Mouse (Mus musculus) lung, embryonic 16.5 days (tissue): Measurements from ENCODE around the gene Rtn1. TPM values are rescaled to one million over a fixed set of nuclear protein-coding genes. Genes with fewer than 3 reads are reported as not detected.
A peak's percentile ranks its signal among the peaks of the same experiment; 100 is the strongest.

Source experiments
- ATAC-seq: fragments of 200-750 bp; cut with Nextera tagmentation; 2 replicates; pipeline ENCODE4 v1.8.0; 2017; ENCODE audit warnings: low read depth, mild to moderate bottlenecking, moderate library complexity
- H3K27ac ChIP-seq: fragments of 300-500 bp; sonication (generic); 2 replicates; pipeline ENCODE4 v1.5.1; 2014; ENCODE audit warnings: mild to moderate bottlenecking, control low read depth, low read length
- H3K27me3 ChIP-seq: fragments of 300-500 bp; sonication (generic); 2 replicates; pipeline ENCODE4 v1.6.1; 2014; ENCODE audit warnings: low read depth, low read length, mixed read lengths; ENCODE audit not compliant: control insufficient read depth, insufficient read depth
- H3K36me3 ChIP-seq: fragments of 300-500 bp; sonication (generic); 2 replicates; pipeline ENCODE4 v1.6.1; 2014; ENCODE audit warnings: low read length; ENCODE audit not compliant: control insufficient read depth, insufficient read depth
- H3K4me1 ChIP-seq: fragments of 300-500 bp; sonication (generic); replicated peaks from 2 replicates; pipeline ENCODE4 v1.6.1; 2014; ENCODE audit warnings: low read length, mixed read lengths; ENCODE audit not compliant: control insufficient read depth, insufficient read depth
- H3K4me2 ChIP-seq: fragments of 300-500 bp; sonication (generic); 2 replicates; pipeline ENCODE4 v1.6.1; 2014; ENCODE audit warnings: low read depth, low read length, control low read depth
- H3K4me3 ChIP-seq: fragments of 300-500 bp; sonication (generic); 2 replicates; pipeline ENCODE4 v1.5.1; 2014; ENCODE audit warnings: mild to moderate bottlenecking, low read length, control low read depth
- H3K9ac ChIP-seq: fragments of 300-500 bp; sonication (generic); 2 replicates; pipeline ENCODE4 v1.6.1; 2014; ENCODE audit warnings: low read length, control low read depth
- H3K9me3 ChIP-seq: fragments of 300-500 bp; sonication (generic); 2 replicates; pipeline ENCODE4 v1.6.1; 2016; ENCODE audit warnings: low read length; ENCODE audit not compliant: control insufficient read depth
- WGBS: fragments of 180-500 bp; shearing (Covaris S2); extraction: QIAGEN DNeasy Blood & Tissue Kit; methylation state at CpG from one replicate; pipeline ENCODE4 v1.1.7; 2014; 5-methylcytosine and 5-hydroxymethylcytosine counted together
- polyA plus RNA-seq: library from polyadenylated mRNA; unstranded; fragments of >200 nt; fragmentation: Nextera tagmentation; extraction: Ambion mirVana; gene quantifications from 2 replicates; pipeline ENCODE4 v1.2.1, GENCODE M21; 2015

The Rtn1 gene
- polyA plus RNA-seq, 1 experiment from 2014 or later = 14.6 TPM

GRCm38 (mm10) chr12:72232176-72232575, 176.7 kb downstream of the Rtn1 start:
- Histone ChIP-seq H3K9me3 (no peaks in the 10 kb centered on the region), H3K9ac (no peak overlapping the region), H3K4me2 (no peak overlapping the region), H3K27me3 (peaks cover 7% of the 10 kb centered on the region), H3K4me3 (no peak overlapping the region), H3K27ac (no peak overlapping the region), H3K36me3 (no peaks in the 10 kb centered on the region), H3K4me1 (no peaks in the 10 kb centered on the region)
- WGBS = 82% methylated on average over 3 of the region's 3 CpGs
- no peak for ATAC-seq

GRCm38 (mm10) chr12:72229451-72230196, 179.2 kb downstream of the Rtn1 start:
- H3K4me1 ChIP-seq = no peaks in the 10 kb centered on the region
- WGBS = 70% methylated on average over 8 of the region's 8 CpGs
- H3K9ac ChIP-seq = no peak overlapping the region
- H3K4me3 ChIP-seq = no peak overlapping the region
- ATAC-seq = no peak
- H3K36me3 ChIP-seq = no peaks in the 10 kb centered on the region
- H3K27ac ChIP-seq = no peak overlapping the region
- H3K27me3 ChIP-seq = no peaks in the 10 kb centered on the region
- no peak overlapping the region for H3K4me2 ChIP-seq
- H3K9me3 ChIP-seq = no peaks in the 10 kb centered on the region

- ATAC-seq = no peak
- no peak overlapping the region for H3K4me3 ChIP-seq
- WGBS = 87% methylated on average over 6 of the region's 6 CpGs
- no peaks in the 10 kb centered on the region for H3K4me1 ChIP-seq
- H3K9ac ChIP-seq = no peak overlapping the region
- no peaks in the 10 kb centered on the region for H3K9me3 ChIP-seq
- H3K27ac ChIP-seq = no peak overlapping the region
- H3K36me3 ChIP-seq = no peaks in the 10 kb centered on the region
- H3K27me3 ChIP-seq = no peaks in the 10 kb centered on the region
- H3K4me2 ChIP-seq = no peak overlapping the region
Measured at GRCm38 (mm10) chr12:72227731-72228130, 181.1 kb downstream of the Rtn1 start.

GRCm38 (mm10) chr12:72225371-72225770, 183.5 kb downstream of the Rtn1 start:
- no peak overlapping the region for H3K9ac ChIP-seq
- H3K4me1 ChIP-seq = no peaks in the 10 kb centered on the region
- no peaks in the 10 kb centered on the region for H3K27me3 ChIP-seq
- 92% methylated on average over 3 of the region's 3 CpGs for WGBS
- no peak for ATAC-seq
- no peak overlapping the region for H3K27ac ChIP-seq
- no peak overlapping the region for H3K4me2 ChIP-seq
- no peak overlapping the region for H3K4me3 ChIP-seq
- no peaks in the 10 kb centered on the region for H3K9me3 ChIP-seq
- H3K36me3 ChIP-seq = no peaks in the 10 kb centered on the region

GRCm38 (mm10) chr12:72223557-72224102, 185.2 kb downstream of the Rtn1 start:
- H3K9ac ChIP-seq = no peak overlapping the region
- 89% methylated on average over 16 of the region's 16 CpGs for WGBS
- no peak overlapping the region for H3K4me3 ChIP-seq
- no peaks in the 10 kb centered on the region for H3K9me3 ChIP-seq
- ATAC-seq = no peak
- H3K4me1 ChIP-seq = no peaks in the 10 kb centered on the region
- no peak overlapping the region for H3K4me2 ChIP-seq
- H3K36me3 ChIP-seq = no peaks in the 10 kb centered on the region
- H3K27ac ChIP-seq = no peak overlapping the region
- H3K27me3 ChIP-seq = no peaks in the 10 kb centered on the region

- Histone ChIP-seq H3K4me1 (no peaks in the 10 kb centered on the region), H3K36me3 (no peaks in the 10 kb centered on the region), H3K9ac (no peak overlapping the region), H3K27ac (0 out of 2 replicates have a peak overlapping the region, but pooled peaks have one; percentile 32), H3K4me3 (no peak overlapping the region), H3K4me2 (0 out of 2 replicates have a peak overlapping the region, but pooled peaks have one; percentile 19), H3K27me3 (no peaks in the 10 kb centered on the region), H3K9me3 (no peaks in the 10 kb centered on the region)
- ATAC-seq = peak; percentile 60
- WGBS = 39% methylated on average over 5 of the region's 5 CpGs
Measured at GRCm38 (mm10) chr12:72213554-72213953, 195.3 kb downstream of the Rtn1 start.

- Histone ChIP-seq H3K9ac (no peak overlapping the region), H3K4me1 (no peaks in the 10 kb centered on the region; the same call in 1 of the 2 replicates), H3K27me3 (no peaks in the 10 kb centered on the region), H3K9me3 (no peaks in the 10 kb centered on the region), H3K4me2 (no peak overlapping the region), H3K27ac (no peak overlapping the region), H3K4me3 (no peak overlapping the region), H3K36me3 (no peaks in the 10 kb centered on the region)
- no peak for ATAC-seq
- WGBS = 80% methylated on average over 3 of the region's 3 CpGs
Measured at GRCm38 (mm10) chr12:72200828-72201227, 208.0 kb downstream of the Rtn1 start.

GRCm38 (mm10) chr12:72197925-72198486, 210.8 kb downstream of the Rtn1 start:
- ATAC-seq = peak; percentile 54
- Histone ChIP-seq H3K36me3 (no peaks in the 10 kb centered on the region), H3K9me3 (no peaks in the 10 kb centered on the region), H3K27me3 (no peaks in the 10 kb centered on the region), H3K9ac (no peak overlapping the region), H3K4me3 (no peak overlapping the region), H3K4me1 (no peaks in the 10 kb centered on the region; the same call in 1 of the 2 replicates), H3K27ac (no peak overlapping the region), H3K4me2 (peak overlapping the region; percentile 22)
- 25% methylated on average over 18 of the region's 18 CpGs for WGBS

GRCm38 (mm10) chr12:72197434-72197833, 211.4 kb downstream of the Rtn1 start:
- ATAC-seq = peak; percentile 28; the same call in 1 of the 2 replicates
- Histone ChIP-seq H3K4me3 (no peak overlapping the region), H3K4me2 (no peak overlapping the region), H3K9me3 (no peaks in the 10 kb centered on the region), H3K9ac (no peak overlapping the region), H3K27ac (peak overlapping the region; percentile 17; the same call in 1 of the 2 replicates), H3K4me1 (no peaks in the 10 kb centered on the region; the same call in 1 of the 2 replicates), H3K27me3 (no peaks in the 10 kb centered on the region), H3K36me3 (no peaks in the 10 kb centered on the region)
- 40% methylated on average over 7 of the region's 7 CpGs for WGBS
